Mouse (Mus musculus): Measurements from ENCODE around the gene Rassf1. TPM values are rescaled to one million over a fixed set of nuclear protein-coding genes. Genes with fewer than 3 reads are reported as not detected.

Gene Rassf1
- 10 to 100 TPM; 16.3 to 18.1 TPM for total RNA-seq (2021)
- long read RNA-seq, transcript Rassf1-201 (5 exons, 1,727 nt), result major isoform, 15 of 19 reads
- long read RNA-seq, partial matches to known transcripts, result 0 of 19 reads
- long read RNA-seq, other reads (novel, unspliced or antisense), result 3 of 19 reads

DNA sequence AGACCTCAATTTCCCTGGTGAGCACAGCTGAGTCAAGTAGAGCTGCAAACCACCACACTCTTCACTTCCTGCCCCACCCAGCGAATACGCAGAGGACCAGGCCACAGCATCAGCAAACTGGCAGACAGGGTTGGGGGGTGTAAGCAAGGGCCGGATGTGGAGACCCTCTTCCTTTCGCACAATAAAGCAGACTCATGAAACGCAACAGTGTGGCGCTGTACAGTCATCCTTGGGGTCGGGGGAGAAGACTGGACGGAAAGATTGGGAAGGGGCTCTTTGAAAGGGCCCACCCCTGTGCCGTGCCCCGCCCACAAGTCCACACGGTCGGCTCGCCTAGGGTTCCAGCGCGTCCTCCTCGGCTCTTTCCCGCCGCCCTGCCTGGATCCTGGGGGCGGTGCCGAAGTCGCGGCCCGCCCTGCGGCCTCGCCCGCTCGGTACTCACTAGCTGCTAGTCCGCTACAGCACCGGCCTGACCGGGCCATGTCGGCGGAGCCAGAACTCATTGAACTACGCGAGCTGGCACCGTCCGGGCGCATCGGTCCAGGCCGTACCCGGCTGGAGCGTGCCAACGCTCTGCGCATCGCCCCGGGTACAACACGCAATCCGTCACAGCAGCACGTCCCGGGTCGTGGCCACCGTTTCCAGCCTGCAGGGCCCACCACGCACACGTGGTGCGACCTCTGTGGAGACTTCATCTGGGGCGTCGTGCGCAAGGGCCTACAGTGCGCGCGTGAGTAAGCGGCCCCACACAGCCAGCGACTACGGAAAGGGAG lies at the start of gene Rassf1:
Rassf1 (plus strand) TSS at position 439 of the 773 bp plus-strand sequence.
- DNase-seq (ENCODE audit: low spot score in 2 of 2), result no peak

DNA sequence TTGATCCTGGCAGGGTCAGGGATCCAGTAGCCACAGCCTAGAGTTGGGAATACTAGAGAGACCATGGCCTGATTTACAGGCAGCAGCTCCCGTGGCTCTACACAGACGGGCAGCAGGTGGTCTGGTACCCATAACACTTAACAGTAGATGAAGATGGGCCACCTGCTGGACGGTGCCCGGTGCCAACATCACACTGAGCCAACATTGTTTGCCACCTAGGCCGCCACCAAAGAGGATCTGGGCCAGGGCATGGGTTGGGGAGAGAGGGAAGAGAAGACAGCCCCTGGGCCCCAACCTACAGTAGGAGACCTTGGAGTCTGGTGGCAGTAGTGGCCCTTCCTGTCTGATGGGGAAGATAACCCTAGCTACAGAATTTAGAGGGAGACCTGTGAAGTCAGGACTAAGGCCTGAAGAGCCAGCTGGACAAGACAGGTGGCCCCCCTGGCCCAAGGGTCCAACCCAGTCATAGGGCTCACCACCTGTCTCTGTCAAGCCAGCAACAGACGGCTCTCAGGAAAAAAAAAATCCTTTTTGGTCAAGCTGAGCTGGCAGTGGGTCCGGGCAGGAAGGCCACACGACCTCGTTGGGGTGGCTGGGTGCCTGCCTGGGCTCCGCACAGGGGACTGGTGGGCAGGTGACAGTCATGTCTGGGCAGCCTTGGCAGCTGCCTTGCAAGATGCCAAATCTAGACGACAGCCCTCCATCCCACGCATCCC lies 49.1 kb upstream of the Rassf1 start:
- no peak for DNase-seq (ENCODE audit: low spot score in 2 of 2)

DNA sequence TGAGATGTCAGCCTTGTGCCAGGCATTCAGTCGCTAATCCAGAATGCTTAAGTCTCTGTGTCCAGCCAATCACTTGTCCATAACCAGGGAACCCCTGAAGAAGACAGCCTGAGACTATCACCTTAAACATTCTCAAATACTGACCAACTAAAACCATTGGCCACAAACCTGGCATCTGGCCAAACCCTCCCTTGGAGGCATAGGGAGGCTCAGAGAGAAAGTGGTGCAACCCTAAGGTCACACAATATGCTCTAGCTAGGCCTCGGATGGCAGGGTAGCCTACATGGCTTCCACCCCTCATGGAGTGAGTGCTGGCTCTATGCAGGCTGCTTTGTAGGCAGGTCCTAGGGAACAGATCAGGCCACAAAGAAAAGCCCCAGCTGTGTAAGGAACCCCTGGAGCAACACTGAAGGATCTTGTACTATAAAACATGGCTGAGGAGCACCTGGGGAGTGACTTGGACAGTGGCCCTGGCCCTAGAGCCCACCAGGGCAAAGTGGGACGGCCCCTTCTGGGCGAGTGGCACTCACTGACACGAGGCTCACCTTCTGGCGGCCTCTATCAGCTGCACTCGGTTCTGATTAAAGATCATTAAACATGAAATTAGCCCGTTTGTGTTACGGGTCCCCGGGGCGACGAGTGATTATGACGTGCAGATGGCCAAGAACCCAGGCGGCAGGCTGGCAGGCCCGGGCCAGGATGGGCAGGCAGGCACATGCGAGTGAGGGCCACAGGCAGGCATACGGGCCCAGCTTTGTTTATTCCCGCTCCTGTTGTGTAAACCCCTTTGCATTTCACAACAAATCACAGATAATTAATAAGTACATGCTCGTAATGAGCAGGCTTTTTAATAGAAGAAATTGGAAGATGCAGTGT lies 46.5 kb upstream of the Rassf1 start:
- DNase-seq (ENCODE audit: low spot score in 2 of 2), result no peak

DNA sequence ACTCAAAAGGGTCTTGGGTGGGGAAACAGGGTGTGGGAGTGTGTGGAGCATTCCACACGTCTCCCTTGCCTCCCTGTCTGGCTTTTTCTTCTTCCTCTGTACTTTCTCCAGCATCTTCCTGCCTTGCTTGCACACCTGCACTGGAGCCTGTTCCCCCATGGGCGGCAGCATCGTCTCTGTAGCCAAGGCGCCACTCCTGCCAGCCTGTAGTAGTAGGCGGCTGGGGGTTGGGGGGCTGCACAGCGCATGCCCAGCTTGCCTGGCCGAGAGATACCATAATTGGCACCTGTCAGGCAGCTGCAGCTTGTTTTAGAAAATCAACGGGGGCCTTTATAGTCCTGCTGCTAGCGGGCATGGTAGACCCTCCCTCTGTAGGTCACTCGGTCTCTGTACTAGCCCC lies 43.1 kb upstream of the Rassf1 start:
- DNase-seq (ENCODE audit: low spot score in 2 of 2), result peak; percentile 63 to 74

DNA sequence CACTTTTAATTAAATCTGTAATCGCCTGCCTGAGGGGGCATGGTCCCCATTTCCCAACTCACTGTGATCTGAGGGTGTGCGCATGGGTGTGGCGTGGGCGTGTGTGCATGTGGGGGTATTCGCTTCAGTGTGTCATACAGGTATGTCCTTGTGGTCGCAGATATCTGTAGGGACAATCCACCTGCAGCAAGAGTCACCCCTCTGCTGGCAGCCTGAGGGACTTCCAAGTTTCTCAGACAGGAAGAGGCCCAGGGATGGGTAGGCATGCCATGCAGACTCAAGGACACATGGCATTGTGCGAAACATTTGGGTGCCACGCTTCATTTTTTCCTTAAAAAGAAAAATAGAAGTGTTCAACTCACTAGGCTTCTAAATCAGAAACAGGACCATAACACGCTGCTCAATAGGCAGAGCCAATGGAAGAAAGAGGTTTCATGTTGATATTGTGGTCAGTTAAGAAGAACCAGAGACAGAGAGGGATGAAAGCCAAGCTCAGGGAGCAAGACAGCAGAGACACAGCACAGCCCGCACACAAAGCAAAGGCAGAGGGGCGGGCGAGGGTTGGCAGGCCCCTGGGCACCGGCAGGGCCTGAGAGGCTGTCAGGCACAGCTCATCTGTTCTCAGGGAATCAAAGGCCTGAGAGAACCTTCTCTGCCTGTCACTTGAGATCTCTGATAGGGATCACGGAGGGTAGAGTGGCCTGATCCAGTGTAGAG lies 40.8 kb upstream of the Rassf1 start:
- no peak for DNase-seq (ENCODE audit: low spot score in 2 of 2)

DNA sequence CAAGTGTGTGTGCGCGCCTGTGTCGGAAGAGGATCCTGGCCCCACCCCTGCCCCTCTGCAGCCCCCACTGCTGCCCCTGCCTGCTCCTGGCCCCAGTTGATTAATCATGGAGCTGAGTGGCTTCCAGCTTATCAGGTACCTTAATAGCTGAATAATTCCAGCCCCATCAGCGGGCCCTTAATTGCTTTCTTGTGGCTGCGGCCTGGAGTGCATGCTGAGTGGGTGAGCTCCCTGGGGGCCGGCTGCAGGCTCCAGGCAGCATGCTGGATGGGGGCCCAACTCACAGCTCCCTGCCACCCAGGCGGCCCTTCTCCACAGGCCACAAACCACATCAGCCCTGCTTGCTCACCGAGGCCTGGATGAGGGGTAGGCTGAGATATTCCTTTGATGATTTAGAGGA lies 39.9 kb upstream of the Rassf1 start:
- no peak for DNase-seq (ENCODE audit: low spot score in 2 of 2)

DNA sequence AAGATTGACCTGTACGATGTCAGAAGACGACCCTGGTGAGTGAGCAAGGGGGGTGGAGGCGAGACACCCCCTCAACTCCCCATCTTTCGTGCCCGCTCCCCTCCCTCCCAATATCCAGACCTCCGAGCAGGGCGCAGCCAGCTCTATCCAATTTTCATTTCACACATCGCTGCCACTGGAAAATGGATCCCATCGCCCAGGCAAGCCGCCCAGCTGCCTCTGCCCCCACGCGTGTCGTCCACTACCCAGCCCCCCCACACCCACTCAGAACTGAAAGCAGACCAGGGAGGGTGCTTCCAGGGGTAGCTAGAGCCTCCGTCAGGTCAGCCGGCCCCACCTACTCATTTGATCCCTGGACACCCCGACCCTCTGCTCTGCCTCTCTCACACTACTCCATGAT lies 39.0 kb upstream of the Rassf1 start:
- DNase-seq (ENCODE audit: low spot score in 2 of 2), result no peak

DNA sequence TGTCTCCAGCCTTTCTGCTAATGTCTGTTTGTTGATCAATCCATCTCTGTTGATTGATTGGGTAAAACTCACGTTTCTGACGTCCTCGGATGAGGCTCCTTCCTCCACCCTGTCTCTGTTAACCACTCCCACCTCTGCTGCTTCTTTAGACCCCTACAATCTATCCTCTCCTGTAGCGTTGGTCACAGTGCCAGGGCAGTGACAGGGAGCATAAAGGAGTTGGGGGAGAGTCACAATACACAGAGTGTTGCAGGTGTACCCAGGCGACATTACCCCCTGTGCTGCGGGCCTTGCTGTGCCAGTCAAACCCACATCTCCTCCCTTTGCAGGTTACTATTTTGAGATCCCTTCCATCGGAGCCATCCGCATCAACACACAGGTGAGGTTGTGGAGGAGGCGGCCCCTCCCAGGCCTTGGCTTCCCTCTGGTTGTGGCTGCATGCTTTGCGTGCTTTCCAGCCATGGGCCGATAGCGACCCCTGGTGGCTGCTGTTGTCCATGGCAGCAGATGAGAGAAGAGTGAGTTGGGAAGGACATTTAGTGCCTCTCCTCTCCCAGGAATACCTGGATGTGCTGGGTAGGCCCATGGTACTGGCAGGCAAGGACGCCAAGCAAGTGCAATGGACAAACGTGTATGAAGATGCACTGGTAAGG lies 36.9 kb upstream of the Rassf1 start:
- peak; percentile 77 to 86 for DNase-seq (ENCODE audit: low spot score in 2 of 2)

DNA sequence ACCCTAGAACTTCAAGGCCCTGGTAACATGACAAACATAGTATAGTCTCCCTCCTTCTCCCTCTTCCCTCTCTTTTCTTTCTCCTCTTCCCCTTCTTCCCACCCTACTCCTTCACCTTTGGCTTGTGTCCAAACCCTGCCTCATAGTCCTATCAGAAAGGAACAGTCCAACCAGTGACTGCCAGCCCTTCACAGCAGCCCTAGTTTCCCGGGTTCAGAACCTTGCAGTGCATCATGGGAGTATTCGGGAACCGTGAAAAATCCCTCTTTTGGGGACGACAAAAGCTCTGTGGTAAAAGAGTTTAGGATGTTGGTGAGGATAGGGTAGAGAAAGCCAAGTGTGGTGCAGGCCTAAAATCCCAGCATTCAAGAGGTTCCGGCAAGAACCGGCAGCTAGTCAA lies 31.0 kb upstream of the Rassf1 start:
- no peak for DNase-seq (ENCODE audit: low spot score in 2 of 2)

DNA sequence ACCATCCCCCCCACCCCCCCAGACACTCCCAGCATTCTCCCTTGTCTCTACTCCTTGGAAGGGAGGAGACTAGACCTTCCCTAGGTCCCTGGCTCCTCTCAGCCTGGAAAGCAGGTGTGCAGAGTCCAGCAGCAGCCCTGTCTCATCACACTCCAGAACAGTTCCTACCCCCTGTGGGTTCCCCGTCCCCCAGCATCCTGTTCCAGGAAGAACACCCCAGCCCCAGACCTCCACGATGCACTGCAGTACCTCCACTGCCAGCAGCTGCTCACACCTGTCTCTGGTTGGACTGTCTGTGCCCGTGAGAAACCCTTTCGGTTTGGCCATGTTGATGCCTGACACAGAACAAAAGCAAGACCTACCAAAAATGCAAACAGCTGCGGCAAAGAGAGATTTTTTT lies 30.2 kb upstream of the Rassf1 start:
- DNase-seq (ENCODE audit: low spot score in 2 of 2), result no peak

DNA sequence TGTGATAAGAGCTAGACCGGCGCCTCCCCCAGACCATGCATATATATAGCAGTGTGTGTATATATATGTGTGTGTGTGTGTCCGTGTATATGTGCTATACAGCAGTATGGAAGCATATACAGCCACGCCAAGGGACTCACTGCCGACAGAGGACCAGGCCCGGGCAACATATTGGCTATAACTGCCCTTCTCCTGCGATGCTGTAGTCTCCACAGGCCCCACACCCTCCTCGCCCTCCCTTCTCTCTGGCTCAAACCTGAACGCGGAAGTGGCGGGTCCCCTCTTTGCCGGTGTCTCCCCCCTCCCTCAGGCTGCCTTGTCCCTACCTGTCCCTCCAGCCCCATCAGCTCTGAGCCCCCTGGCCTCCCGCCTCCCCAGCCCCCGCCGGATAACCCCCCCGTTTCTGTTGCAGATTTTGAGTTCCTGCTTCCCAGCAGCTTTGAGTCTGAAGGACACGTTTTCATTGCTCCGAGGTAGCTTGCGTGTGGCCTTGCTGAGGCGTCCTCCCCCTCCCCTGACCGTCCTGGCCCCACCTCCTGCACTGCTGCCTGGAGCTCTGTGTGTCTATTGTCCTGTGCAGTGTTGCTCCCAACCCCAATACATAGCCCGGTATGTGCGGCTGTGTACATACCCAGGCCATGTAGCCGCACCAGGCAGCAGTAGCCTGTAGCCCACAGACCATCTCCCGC lies 29.5 kb upstream of the Rassf1 start:
- no peak for DNase-seq (ENCODE audit: low spot score in 2 of 2)

DNA sequence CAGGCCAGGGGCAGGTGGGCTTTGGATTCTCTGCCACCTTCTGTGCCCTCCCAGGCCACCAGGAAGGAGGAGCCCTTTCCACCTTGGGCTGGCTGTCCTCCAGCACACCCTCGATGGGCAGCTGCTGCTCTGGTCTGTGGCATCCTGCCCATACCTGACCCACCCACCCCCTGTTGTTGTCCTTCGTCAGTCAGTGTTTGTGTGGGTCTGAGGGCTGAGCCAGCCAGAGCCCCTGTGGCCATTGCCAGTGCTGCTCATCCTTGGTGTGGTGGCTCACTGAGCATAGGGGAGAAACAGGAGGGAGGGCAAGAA lies 29.0 kb upstream of the Rassf1 start:
- no peak for DNase-seq (ENCODE audit: low spot score in 2 of 2)

DNA sequence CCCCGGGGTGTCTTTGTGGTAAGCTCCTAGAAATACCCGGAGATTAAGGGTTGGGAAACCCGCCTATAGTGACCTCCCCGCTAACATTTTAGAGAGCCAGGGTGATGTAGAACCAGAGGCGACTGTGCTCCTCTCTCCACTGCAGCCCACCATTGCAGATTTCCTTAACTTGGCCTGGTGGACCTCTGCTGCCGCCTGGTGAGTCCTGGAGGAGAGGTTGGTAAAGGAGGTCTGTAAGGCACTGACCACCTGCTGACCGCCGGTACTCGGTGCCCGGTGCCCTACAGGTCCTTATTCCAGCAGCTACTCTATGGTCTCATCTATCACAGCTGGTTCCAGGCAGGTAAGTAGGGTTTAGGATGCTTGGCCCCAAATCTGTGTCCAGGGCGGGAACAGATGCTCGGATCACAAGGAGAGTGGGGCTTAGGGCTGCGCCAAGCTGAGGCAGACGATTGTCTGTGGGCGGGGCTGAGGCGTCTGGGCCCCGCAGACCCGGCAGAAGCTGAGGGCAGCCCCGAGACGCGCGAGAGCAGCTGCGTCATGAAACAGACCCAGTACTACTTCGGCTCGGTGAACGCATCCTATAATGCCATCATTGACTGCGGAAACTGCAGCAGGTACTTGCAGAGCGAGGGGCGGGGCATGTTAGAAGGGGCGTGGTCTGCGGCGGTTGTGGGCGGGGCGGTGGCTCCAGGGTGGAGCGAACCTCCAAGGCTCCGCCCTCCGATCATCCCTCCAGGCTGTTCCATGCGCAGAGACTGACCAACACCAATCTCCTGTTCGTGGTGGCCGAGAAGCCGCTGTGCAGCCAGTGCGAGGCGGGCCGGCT lies 24.9 kb upstream of the Rassf1 start:
- peak in 1 of 2 experiments; percentile 50 for DNase-seq (ENCODE audit: low spot score in 2 of 2)

DNA sequence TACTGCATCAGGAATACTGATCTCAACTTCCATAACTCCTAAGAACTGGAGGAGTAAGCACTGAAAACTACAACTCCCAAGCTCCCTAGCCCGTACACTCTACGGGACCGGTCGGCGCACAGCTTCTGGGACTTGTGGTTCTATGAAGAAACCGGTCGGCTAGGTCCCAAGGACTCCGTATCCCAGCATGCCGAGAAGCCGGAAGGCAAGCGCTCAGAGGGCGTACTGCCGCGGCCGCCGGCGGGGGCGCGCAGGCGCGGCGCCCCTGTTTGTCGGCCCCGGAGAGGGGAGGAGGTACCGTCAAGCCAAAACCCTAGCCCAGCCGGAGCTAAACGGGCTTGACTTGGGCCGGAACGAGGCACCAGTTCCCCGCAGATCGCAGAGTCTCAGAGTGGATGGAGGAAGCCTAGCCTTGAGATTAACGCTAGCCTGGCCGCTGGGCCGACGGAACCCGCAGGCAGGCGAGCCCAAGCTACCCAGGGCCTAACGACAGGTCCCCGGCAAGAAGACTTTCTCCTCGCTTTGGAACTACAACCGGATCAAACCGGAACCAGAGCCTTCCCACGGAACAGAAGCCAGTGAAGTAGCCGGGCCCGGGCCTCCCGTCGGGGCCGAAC lies 17.5 kb upstream of the Rassf1 start, which contains the start of gene Tmem115:
Tmem115 (plus strand) TSS at position 155 of the 617 bp plus-strand sequence.
- peak; percentile 95 to 98 for DNase-seq (ENCODE audit: low spot score in 2 of 2)

DNA sequence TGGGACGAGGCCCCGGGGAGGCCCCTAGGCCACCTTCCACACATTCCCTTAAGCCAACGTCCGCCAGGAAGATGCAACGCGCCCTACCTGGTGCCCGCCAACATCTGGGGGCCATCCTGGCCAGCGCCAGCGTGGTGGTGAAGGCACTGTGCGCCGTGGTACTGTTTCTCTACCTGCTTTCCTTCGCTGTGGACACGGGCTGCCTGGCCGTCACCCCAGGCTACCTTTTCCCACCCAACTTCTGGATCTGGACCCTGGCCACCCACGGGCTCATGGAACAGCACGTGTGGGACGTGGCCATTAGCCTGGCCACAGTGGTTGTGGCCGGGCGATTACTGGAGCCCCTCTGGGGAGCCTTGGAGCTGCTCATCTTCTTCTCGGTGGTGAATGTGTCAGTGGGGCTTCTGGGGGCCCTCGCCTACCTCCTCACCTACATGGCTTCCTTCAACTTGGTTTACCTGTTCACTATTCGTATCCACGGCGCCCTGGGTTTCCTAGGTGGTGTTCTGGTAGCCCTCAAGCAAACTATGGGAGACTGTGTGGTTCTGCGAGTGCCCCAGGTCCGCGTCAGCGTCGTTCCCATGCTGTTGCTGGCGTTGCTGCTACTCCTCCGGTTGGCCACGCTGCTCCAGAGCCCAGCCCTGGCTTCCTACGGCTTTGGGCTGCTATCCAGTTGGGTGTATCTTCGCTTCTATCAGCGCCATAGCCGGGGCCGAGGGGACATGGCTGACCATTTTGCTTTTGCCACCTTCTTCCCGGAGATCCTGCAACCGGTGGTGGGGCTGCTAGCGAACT lies 16.8 kb upstream of the Rassf1 start:
- DNase-seq (ENCODE audit: low spot score in 2 of 2), result no peak

DNA sequence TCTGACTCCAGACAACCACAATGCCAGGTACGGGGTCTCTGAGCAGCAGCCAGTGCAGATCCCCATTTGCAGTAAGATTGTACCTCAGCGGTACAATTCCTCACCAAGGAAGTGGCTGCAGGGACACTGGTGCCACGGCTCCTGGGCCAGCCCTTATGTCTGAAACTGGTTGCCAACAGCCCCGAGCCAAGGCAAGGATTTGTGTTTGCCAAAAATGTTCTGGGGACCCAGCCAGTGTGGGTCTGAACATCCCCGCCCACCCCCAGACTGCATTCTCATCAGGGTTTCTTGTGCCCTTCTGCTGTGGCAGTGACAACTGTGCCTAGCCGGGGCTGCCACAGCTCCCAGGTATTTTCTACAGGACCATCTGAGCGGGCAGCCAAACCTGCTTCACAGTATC lies 13.1 kb upstream of the Rassf1 start:
- peak in 1 of 2 experiments; percentile 76 for DNase-seq (ENCODE audit: low spot score in 2 of 2)

DNA sequence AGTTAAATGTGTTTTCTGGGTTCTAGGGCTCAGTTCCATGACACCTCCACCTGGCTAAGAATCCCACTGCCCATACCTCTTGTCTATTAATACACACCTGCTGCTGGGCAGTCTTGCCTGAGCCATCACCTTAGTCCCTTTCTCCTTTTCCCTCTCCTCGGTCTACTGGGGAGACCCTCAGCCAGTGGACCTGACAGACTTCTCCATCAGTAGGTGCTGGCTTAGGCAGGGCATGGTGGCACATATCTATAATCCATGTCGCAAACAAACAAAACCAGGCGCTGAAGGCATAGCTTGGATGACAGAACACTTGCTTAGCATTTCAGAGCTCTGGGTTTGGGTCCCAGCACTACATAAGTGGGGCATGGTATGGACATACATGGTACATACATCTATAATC lies 12.6 kb upstream of the Rassf1 start:
- DNase-seq (ENCODE audit: low spot score in 2 of 2), result no peak

DNA sequence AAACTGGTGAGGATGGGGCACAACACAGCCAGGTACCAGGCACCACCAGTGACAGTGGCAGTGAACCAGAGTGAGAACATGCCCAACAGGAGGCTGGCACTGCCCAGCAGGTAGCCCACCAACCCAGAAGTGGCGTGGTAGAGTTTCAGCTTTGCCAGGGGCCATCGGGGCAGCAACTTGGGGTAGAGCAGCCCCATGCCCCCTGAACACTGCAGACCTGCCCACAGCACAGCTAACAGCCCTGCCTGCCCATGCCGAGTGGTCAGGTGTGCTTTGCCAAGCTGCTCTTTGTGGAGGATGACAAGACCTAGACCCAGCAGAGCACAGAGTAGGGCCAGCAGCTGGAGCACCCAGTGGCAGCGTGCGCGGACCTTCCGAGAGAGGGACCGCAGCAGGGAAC lies 11.4 kb upstream of the Rassf1 start:
- DNase-seq (ENCODE audit: low spot score in 2 of 2), result no peak
